8 mouse cellular contexts compared by ENCODE assay signal in the genomic region with DNA sequence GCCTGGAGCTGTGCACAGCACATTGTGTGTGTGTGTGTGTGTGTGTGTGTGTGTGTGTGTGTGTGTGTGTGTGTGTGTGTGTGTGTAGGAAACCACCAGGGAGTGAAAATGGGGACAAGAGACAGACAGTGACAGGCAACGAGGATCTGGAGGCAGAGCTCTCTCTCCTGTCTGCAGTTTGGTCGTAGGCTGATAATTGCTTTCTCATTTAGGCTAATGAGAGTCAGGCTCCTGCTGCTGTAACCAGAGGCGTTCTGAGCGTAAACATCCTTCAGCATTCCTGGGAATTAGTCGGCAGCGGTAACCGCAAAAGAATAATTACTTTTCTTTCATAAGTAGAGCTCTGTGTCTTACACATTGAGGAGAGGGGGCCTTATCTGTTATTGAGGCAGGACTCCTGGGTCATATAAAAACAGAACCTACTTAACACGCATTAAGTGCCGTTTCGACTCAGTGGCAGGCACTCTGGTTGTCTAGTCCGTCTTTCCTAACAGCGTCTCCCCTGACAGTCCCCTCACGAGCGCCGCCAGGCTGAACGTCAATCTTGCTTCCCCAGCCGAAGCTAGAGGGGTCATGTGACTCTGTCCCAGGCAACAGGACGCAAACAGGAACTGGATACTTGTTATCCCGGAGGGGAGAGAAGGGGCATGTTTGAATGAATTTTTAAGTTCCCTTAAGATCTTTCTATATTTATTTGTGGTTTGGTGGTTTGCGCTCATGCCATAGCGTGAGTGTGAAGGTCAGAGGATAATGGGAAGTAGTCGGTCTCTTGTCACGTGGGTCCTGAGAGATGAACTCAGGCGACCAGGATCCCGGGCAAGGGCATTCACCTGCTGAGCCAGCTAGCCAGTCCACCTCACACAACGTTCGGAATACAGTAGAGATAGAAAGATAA. TPM values are rescaled to one million over a fixed set of nuclear protein-coding genes. Genes with fewer than 3 reads are reported as not detected.
DNase-seq lines count a peak whose midpoint lies in the region; ATAC-seq and TF ChIP-seq lines count a peak whose summit lies in the region.

No protein-coding gene starts in this region.

- peak overlapping the region; percentile 49 to 60 for H3K4me3 ChIP-seq in liver, embryonic 14.5 days (ENCODE audit: insufficient read depth in 1 of 2, low read depth in 2 of 2, low read length in 2 of 2)
- H3K4me3 ChIP-seq in myocyte: peak overlapping the region; percentile 26

- H3K79me2 ChIP-seq in myocyte (ENCODE audit: control insufficient read depth, insufficient read depth): no peaks in the 10 kb centered on the region

- H3K4me1 ChIP-seq in liver, embryonic 14.5 days (replicated peaks; ENCODE audit: control insufficient read depth in 2 of 2, insufficient read depth in 2 of 2, low read length in 1 of 2): peaks cover 2 to 13% of the 10 kb centered on the region in 2 experiments; a peak in 3 of 4 replicates

- TF ChIP-seq POLR2A in myocyte (IDR thresholded peaks at IDR 0.05; ENCODE audit: insufficient read length, low read depth): peak; percentile 54

- no peak overlapping the region for H3ac ChIP-seq in myocyte (ENCODE audit: control insufficient read depth, insufficient read length)

- no peaks in the 10 kb centered on the region for H3K9me3 ChIP-seq in liver, embryonic 14.5 days (ENCODE audit: control insufficient read depth, low read length)

- peak; percentile 52 for ATAC-seq in inflammation-experienced regulatory T-cells, adult 6 months
- ATAC-seq in liver, embryonic 14.5 days (ENCODE audit: insufficient read depth): peak; percentile 72

- WGBS in liver, embryonic 14.5 days (ENCODE audit: insufficient replicate concordance): 1% methylated on average over 27 of the region's 27 CpGs

- peak overlapping the region; percentile 70 for H3K4me2 ChIP-seq in liver, embryonic 14.5 days (ENCODE audit: low read depth)
- H3K4me2 ChIP-seq in myocyte (ENCODE audit: low read depth): peak overlapping the region; percentile 85

- TF ChIP-seq EP300 in liver, embryonic 14.5 days (IDR thresholded peaks at IDR 0.05; ENCODE audit: low read depth): 0 out of 2 replicates have a peak, but pooled peaks have one; percentile 10

- H3K27ac ChIP-seq in liver, embryonic 14.5 days: peak overlapping the region; percentile 4

- peak overlapping the region; percentile 64 for H3K9ac ChIP-seq in liver, embryonic 14.5 days (replicated peaks)

- H3K36me3 ChIP-seq in liver, embryonic 14.5 days (replicated peaks; ENCODE audit: control insufficient read depth, insufficient read depth, low read depth): no peaks in the 10 kb centered on the region
- H3K36me3 ChIP-seq in myocyte (ENCODE audit: control insufficient read depth, insufficient read depth): no peaks in the 10 kb centered on the region

- TF ChIP-seq CTCF in liver, embryonic 14.5 days (IDR thresholded peaks at IDR 0.05; ENCODE audit: low read depth): peak; percentile 48

- DNase-seq in right cerebral cortex, adult 18-20 months: peak; percentile 28
- DNase-seq in right cerebral cortex, postnatal 25 days: no peak
- peak; percentile 31 to 34 for DNase-seq in cerebellum, postnatal 36 days
- DNase-seq in gastrocnemius, postnatal 25 days: peak; percentile 53
- peak in 1 of 3 experiments; percentile 65 for DNase-seq in liver, embryonic 14.5 days (ENCODE audit: low read depth in 3 of 3, low spot score in 3 of 3)
- peak; percentile 55 to 56 for DNase-seq in thymus, postnatal 36 days

- H3K27me3 ChIP-seq in liver, embryonic 14.5 days (ENCODE audit: control insufficient read depth, insufficient read depth, low read length): no peaks in the 10 kb centered on the region
- H3K27me3 ChIP-seq in myocyte (ENCODE audit: control insufficient read depth, insufficient read depth, insufficient read length): no peaks in the 10 kb centered on the region

TF ChIP-seq in myocyte, 11 proteins besides CTCF, POLR2A, EP300 and RAD21:
- TF ChIP-seq MYOD1 (IDR thresholded peaks at IDR 0.05; ENCODE audit: control insufficient read depth in 1 of 3, insufficient read length in 2 of 3, low read depth in 2 of 3) (no peak), USF1 (IDR thresholded peaks at IDR 0.05; ENCODE audit: low read depth) (peak; percentile 95)

RNA-seq across cellular contexts. Expression of a gene that starts 4.1 kb away (rescaled TPM):
- 10 to 100 TPM; 48.5 to 51.3 TPM for total RNA-seq in gastrocnemius, postnatal 25 days (2021)
- polyA plus RNA-seq in inflammation-experienced regulatory T-cells, adult 6 months (2017; shearing (Covaris generic)): 100 to 1,000 TPM; 173 to 271 (median 181) TPM
- 103 and 161 TPM in 2 replicates for polyA plus RNA-seq in liver, embryonic 14.5 days (2012; rRNA removed)
- polyA plus RNA-seq in liver, embryonic 14.5 days (2014; fragmentation: Nextera tagmentation; extraction: Ambion mirVana): 653 and 697 TPM in 2 replicates
- 110 TPM for polyA plus RNA-seq in myocyte (2012; fragmentation: generic; extraction: Trizol)

RNA-seq across cellular contexts. Expression of a gene that starts 24.2 kb away (rescaled TPM):
- total RNA-seq in gastrocnemius, postnatal 25 days (2021): not detected
- 1 to 10 TPM in 1 of 3 experiments, not detected in 2; 1.1 TPM for polyA plus RNA-seq in inflammation-experienced regulatory T-cells, adult 6 months (2017; shearing (Covaris generic))
- not detected in 2 replicates for polyA plus RNA-seq in liver, embryonic 14.5 days (2012; rRNA removed)
- not detected in 2 replicates for polyA plus RNA-seq in liver, embryonic 14.5 days (2014; fragmentation: Nextera tagmentation; extraction: Ambion mirVana)
- polyA plus RNA-seq in myocyte (2012; fragmentation: generic; extraction: Trizol): 0.05 TPM

RNA-seq across cellular contexts. Expression of a gene that starts 31.2 kb away (rescaled TPM):
- 10 to 100 TPM; 15.4 to 17.4 TPM for total RNA-seq in gastrocnemius, postnatal 25 days (2021)
- polyA plus RNA-seq in inflammation-experienced regulatory T-cells, adult 6 months (2017; shearing (Covaris generic)): 10 to 100 TPM; 24.8 to 34.0 (median 33.4) TPM
- 9.1 and 10.1 TPM in 2 replicates for polyA plus RNA-seq in liver, embryonic 14.5 days (2012; rRNA removed)
- 7.5 and 8.8 TPM in 2 replicates for polyA plus RNA-seq in liver, embryonic 14.5 days (2014; fragmentation: Nextera tagmentation; extraction: Ambion mirVana)
- 13.9 TPM for polyA plus RNA-seq in myocyte (2012; fragmentation: generic; extraction: Trizol)
